Mouse (Mus musculus): Measurements from ENCODE around the gene Theg.

DNA sequence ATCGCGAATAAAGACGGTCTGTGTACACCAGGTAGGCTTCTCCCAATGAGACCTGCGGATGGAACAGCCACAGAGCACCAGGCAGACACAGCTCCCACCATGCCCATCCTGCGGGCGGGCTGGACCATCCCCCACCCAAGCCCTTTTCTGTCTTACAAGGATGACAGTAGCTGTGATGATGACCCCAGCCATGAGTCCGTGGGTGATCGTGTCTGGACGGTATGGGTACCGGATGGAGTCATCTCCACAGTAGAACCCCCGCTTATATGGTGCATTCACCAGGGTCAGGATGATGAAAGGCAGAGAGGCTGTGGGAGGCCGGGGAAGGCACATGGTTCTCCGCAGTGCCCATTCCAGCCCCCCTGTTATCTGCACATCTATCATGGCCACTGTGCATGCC, 56.4 kb downstream of the Theg start:
- TF ChIP-seq CTCF (IDR thresholded peaks at IDR 0.05) = no peak
- TF ChIP-seq EP300 (IDR thresholded peaks at IDR 0.05) = no peak

All from lung, postnatal 0 days (tissue).